Mouse (Mus musculus) kidney, embryonic 14.5 days (tissue): ENCODE results near the gene Fam57b. TPM values are rescaled to one million over a fixed set of nuclear protein-coding genes. Genes with fewer than 3 reads are reported as not detected.

Source experiments
- polyA plus RNA-seq: library from polyadenylated mRNA; unstranded; fragments of >200 nt; fragmentation: Nextera tagmentation; extraction: Ambion mirVana; gene quantifications from 2 replicates; pipeline ENCODE4 v1.2.1, GENCODE M21; 2014

Gene Fam57b
- polyA plus RNA-seq, 1 experiment from 2014 or later, result 0.15 TPM

Other genes starting within 250 kb of the Fam57b start
- gene Eif3c, start 231.3 kb upstream of the Fam57b start, polyA plus RNA-seq, result 174 and 207 TPM in 2 replicates
- 0.38 and 0.39 TPM in 2 replicates for gene Apobr, start 212.7 kb upstream of the Fam57b start, polyA plus RNA-seq
- gene Cln3, start 211.9 kb upstream of the Fam57b start, polyA plus RNA-seq, result 29.8 and 30.4 TPM in 2 replicates
- gene Il27, start 202.7 kb upstream of the Fam57b start, polyA plus RNA-seq, result not detected in 2 replicates
- 2.4 and 2.6 TPM in 2 replicates for gene Nupr1, start 166.8 kb upstream of the Fam57b start, polyA plus RNA-seq
- gene Sgf29, start 148.4 kb upstream of the Fam57b start, polyA plus RNA-seq, result 35.6 and 52.5 TPM in 2 replicates
- 5.2 and 6.3 TPM in 2 replicates for gene Sult1a1, start 121.2 kb upstream of the Fam57b start, polyA plus RNA-seq
- gene Bola2, start 102.3 kb upstream of the Fam57b start, polyA plus RNA-seq, result 145 and 184 TPM in 2 replicates
- gene Slx1b, start 101.9 kb upstream of the Fam57b start, polyA plus RNA-seq, result 7.7 and 8.1 TPM in 2 replicates
- gene Coro1a, start 89.9 kb upstream of the Fam57b start, polyA plus RNA-seq, result 18.3 and 19.6 TPM in 2 replicates
- gene Mapk3, start 38.1 kb upstream of the Fam57b start, polyA plus RNA-seq, result 55.0 and 79.2 TPM in 2 replicates
- 2.0 and 2.6 TPM in 2 replicates for gene Gdpd3, start 31.3 kb upstream of the Fam57b start, polyA plus RNA-seq
- 87.5 and 94.5 TPM in 2 replicates for gene Ypel3, start 20.7 kb upstream of the Fam57b start, polyA plus RNA-seq
- gene Tbx6, start 16.2 kb upstream of the Fam57b start, polyA plus RNA-seq, result 0.24 and 0.36 TPM in 2 replicates
- 294 and 371 TPM in 2 replicates for gene Ppp4c, start 5.2 kb upstream of the Fam57b start, polyA plus RNA-seq
- not detected in 2 replicates for gene 4930451I11Rik, start 34.0 kb downstream of the Fam57b start, polyA plus RNA-seq
- 7.2 and 8.8 TPM in 2 replicates for gene Doc2a, start 49.7 kb downstream of the Fam57b start, polyA plus RNA-seq
- 22.8 and 23.5 TPM in 2 replicates for gene Hirip3, start 64.3 kb downstream of the Fam57b start, polyA plus RNA-seq
- gene Ino80e, start 64.7 kb downstream of the Fam57b start, polyA plus RNA-seq, result 92.4 and 94.0 TPM in 2 replicates
- gene Taok2, start 87.0 kb downstream of the Fam57b start, polyA plus RNA-seq, result 24.9 and 29.2 TPM in 2 replicates
- 27.4 and 30.5 TPM in 2 replicates for gene Tmem219, start 125.2 kb downstream of the Fam57b start, polyA plus RNA-seq
- 13.1 and 19.4 TPM in 2 replicates for gene Kctd13, start 131.2 kb downstream of the Fam57b start, polyA plus RNA-seq
- 0.16 and 0.34 TPM in 2 replicates for gene Asphd1, start 151.9 kb downstream of the Fam57b start, polyA plus RNA-seq
- gene Sez6l2, start 152.9 kb downstream of the Fam57b start, polyA plus RNA-seq, result 1.1 and 1.7 TPM in 2 replicates
- 77.4 and 89.1 TPM in 2 replicates for gene Cdipt, start 178.2 kb downstream of the Fam57b start, polyA plus RNA-seq
- gene Cdiptos, start 178.4 kb downstream of the Fam57b start, polyA plus RNA-seq, result 1.3 and 2.5 TPM in 2 replicates
- 7.7 and 9.7 TPM in 2 replicates for gene Mvp, start 217.0 kb downstream of the Fam57b start, polyA plus RNA-seq
- gene Pagr1b, start 218.8 kb downstream of the Fam57b start, polyA plus RNA-seq, result 0.31 and 0.38 TPM in 2 replicates
- 41.3 and 89.2 TPM in 2 replicates for gene Pagr1a, start 219.7 kb downstream of the Fam57b start, polyA plus RNA-seq
- 21.8 and 65.4 TPM in 2 replicates for gene Gm42742, start 223.4 kb downstream of the Fam57b start, polyA plus RNA-seq
- gene Prrt2, start 223.5 kb downstream of the Fam57b start, polyA plus RNA-seq, result 4.1 and 9.6 TPM in 2 replicates
- 73.1 and 77.6 TPM in 2 replicates for gene Maz, start 229.4 kb downstream of the Fam57b start, polyA plus RNA-seq
- 129 and 151 TPM in 2 replicates for gene Kif22, start 244.8 kb downstream of the Fam57b start, polyA plus RNA-seq